Comparison of ENCODE assay signal across 8 mouse cellular contexts in genomic region chr16:90829894-90830685, GRCm38 (mm10). TPM values are rescaled to one million over a fixed set of nuclear protein-coding genes. Genes with fewer than 3 reads are reported as not detected.
DNase-seq lines count a peak whose midpoint lies in the region; ATAC-seq and TF ChIP-seq lines count a peak whose summit lies in the region.

No protein-coding gene starts in this region.

- TF ChIP-seq POLR2A in brain, embryonic 14.5 days (IDR thresholded peaks at IDR 0.05; ENCODE audit: borderline replicate concordance, extremely low read depth, insufficient read depth, insufficient read length, poor library complexity, severe bottlenecking): no peak
- TF ChIP-seq POLR2A in spleen, adult 2 months (IDR thresholded peaks at IDR 0.05; ENCODE audit: low read depth, low read length): no peak

- H3K9ac ChIP-seq in heart, embryonic 12.5 days: peak overlapping the region; percentile 74
- H3K9ac ChIP-seq in kidney, embryonic 16.5 days (replicated peaks; ENCODE audit: low read length): peak overlapping the region; percentile 62
- peak overlapping the region; percentile 46 for H3K9ac ChIP-seq in limb, embryonic 15.5 days
- peak overlapping the region; percentile 59 for H3K9ac ChIP-seq in midbrain, embryonic 16.5 days (ENCODE audit: low read depth, low read length)

- H3K9me3 ChIP-seq in heart, embryonic 12.5 days (replicated peaks): no peaks in the 10 kb centered on the region
- no peaks in the 10 kb centered on the region for H3K9me3 ChIP-seq in kidney, embryonic 16.5 days (ENCODE audit: low read length)
- H3K9me3 ChIP-seq in limb, embryonic 15.5 days: no peaks in the 10 kb centered on the region
- H3K9me3 ChIP-seq in midbrain, embryonic 16.5 days (replicated peaks; ENCODE audit: control insufficient read depth, low read length, poor library complexity, severe bottlenecking): no peaks in the 10 kb centered on the region

- peaks cover 22% of the 10 kb centered on the region for H3K27me3 ChIP-seq in heart, embryonic 12.5 days (replicated peaks)
- peaks cover 35% of the 10 kb centered on the region for H3K27me3 ChIP-seq in kidney, embryonic 16.5 days (ENCODE audit: insufficient read depth, low read length)
- H3K27me3 ChIP-seq in limb, embryonic 15.5 days: peaks cover 52% of the 10 kb centered on the region
- peaks cover 16% of the 10 kb centered on the region for H3K27me3 ChIP-seq in midbrain, embryonic 16.5 days (ENCODE audit: control insufficient read depth, insufficient read depth, low read depth, low read length)
- peaks cover 19% of the 10 kb centered on the region for H3K27me3 ChIP-seq in spleen, adult 2 months (ENCODE audit: control insufficient read depth, insufficient read depth, low read length)

- H3K4me2 ChIP-seq in heart, embryonic 12.5 days: peak overlapping the region; percentile 97
- H3K4me2 ChIP-seq in kidney, embryonic 16.5 days (replicated peaks; ENCODE audit: low read depth, low read length): peak overlapping the region; percentile 98
- peak overlapping the region; percentile 99 for H3K4me2 ChIP-seq in limb, embryonic 15.5 days
- peak overlapping the region; percentile 100 for H3K4me2 ChIP-seq in midbrain, embryonic 16.5 days (ENCODE audit: low read length)

- TF ChIP-seq CTCF in brain, embryonic 14.5 days (IDR thresholded peaks at IDR 0.05; ENCODE audit: borderline replicate concordance, extremely low read depth, insufficient read depth, insufficient read length): 0 out of 2 replicates have a peak, but pooled peaks have one; percentile 23
- no peak for TF ChIP-seq CTCF in spleen, adult 2 months (IDR thresholded peaks at IDR 0.05; ENCODE audit: extremely low read depth, insufficient read depth, insufficient read length, insufficient replicate concordance)

- WGBS in heart, embryonic 12.5 days: under 1% methylated on average over 45 of the region's 45 CpGs
- whole genome bisulfite sequencing in kidney, embryonic 16.5 days: under 1% methylated on average over 43 of the region's 45 CpGs
- 0% methylated on average over 45 of the region's 45 CpGs for WGBS in limb, embryonic 15.5 days
- under 1% methylated on average over 45 of the region's 45 CpGs for WGBS in midbrain, embryonic 16.5 days
- WGBS in spleen, adult 2 months: 1% methylated on average over 45 of the region's 45 CpGs

- H3K36me3 ChIP-seq in heart, embryonic 12.5 days: no peaks in the 10 kb centered on the region
- no peaks in the 10 kb centered on the region for H3K36me3 ChIP-seq in kidney, embryonic 16.5 days (ENCODE audit: insufficient read depth, low read length)
- no peaks in the 10 kb centered on the region for H3K36me3 ChIP-seq in limb, embryonic 15.5 days
- H3K36me3 ChIP-seq in midbrain, embryonic 16.5 days (ENCODE audit: control insufficient read depth, insufficient read depth, low read length): no peaks in the 10 kb centered on the region
- no peaks in the 10 kb centered on the region for H3K36me3 ChIP-seq in spleen, adult 2 months (ENCODE audit: control insufficient read depth, insufficient read depth, low read length)

- ATAC-seq in erythroid progenitor cell, adult 5-6 weeks (replicated peaks; ENCODE audit: low FRiP score, poor library complexity, severe bottlenecking): peak; percentile 94
- ATAC-seq in heart, embryonic 12.5 days (ENCODE audit: insufficient number of reproducible peaks, low FRiP score): peak; percentile 89
- peak; percentile 83 for ATAC-seq in kidney, embryonic 16.5 days (ENCODE audit: low FRiP score, low TSS enrichment)
- ATAC-seq in limb, embryonic 15.5 days (ENCODE audit: insufficient number of reproducible peaks, low FRiP score, low TSS enrichment, low read depth): no peak; the same call in 1 of the 2 replicates
- ATAC-seq in midbrain, embryonic 16.5 days: peak; percentile 72

- H3K27ac ChIP-seq in heart, embryonic 12.5 days (ENCODE audit: poor library complexity, severe bottlenecking): peak overlapping the region; percentile 39; the same call in 1 of the 2 replicates
- H3K27ac ChIP-seq in kidney, embryonic 16.5 days (ENCODE audit: low read length): 0 out of 2 replicates have a peak overlapping the region, but pooled peaks have one; percentile 35
- H3K27ac ChIP-seq in limb, embryonic 15.5 days: no peak overlapping the region
- no peak overlapping the region for H3K27ac ChIP-seq in midbrain, embryonic 16.5 days (ENCODE audit: low read length)
- H3K27ac ChIP-seq in spleen, adult 2 months (ENCODE audit: insufficient read depth, low read length): peak overlapping the region; percentile 76

- H3K4me1 ChIP-seq in heart, embryonic 12.5 days (replicated peaks): peaks cover 24% of the 10 kb centered on the region
- peaks cover 14% of the 10 kb centered on the region; the same call in 1 of the 2 replicates for H3K4me1 ChIP-seq in kidney, embryonic 16.5 days (ENCODE audit: insufficient read depth, low read length)
- H3K4me1 ChIP-seq in limb, embryonic 15.5 days: peaks cover 37% of the 10 kb centered on the region
- peaks cover 8% of the 10 kb centered on the region for H3K4me1 ChIP-seq in midbrain, embryonic 16.5 days (ENCODE audit: control insufficient read depth, insufficient read depth, low read length)
- H3K4me1 ChIP-seq in spleen, adult 2 months (ENCODE audit: control insufficient read depth, insufficient read depth, insufficient read length): no peaks in the 10 kb centered on the region; the same call in 1 of the 2 replicates

- peak; percentile 68 for DNase-seq in 3T3-L1 (ENCODE audit: low read depth, low spot score)
- DNase-seq in brain, embryonic 14.5 days (ENCODE audit: low read depth): peak; percentile 90
- peak in 1 of 2 experiments; percentile 36 for DNase-seq in spleen, adult 2 months (ENCODE audit: low read depth in 1 of 2, low spot score in 2 of 2)

- H3K4me3 ChIP-seq in heart, embryonic 12.5 days: peak overlapping the region; percentile 61
- peak overlapping the region; percentile 62 for H3K4me3 ChIP-seq in kidney, embryonic 16.5 days (ENCODE audit: low read length)
- H3K4me3 ChIP-seq in limb, embryonic 15.5 days: peak overlapping the region; percentile 50
- H3K4me3 ChIP-seq in midbrain, embryonic 16.5 days (ENCODE audit: low read depth, low read length): peak overlapping the region; percentile 58
- peak overlapping the region; percentile 48; the same call in 1 of the 2 replicates for H3K4me3 ChIP-seq in spleen, adult 2 months (ENCODE audit: extremely low read depth, insufficient read depth, insufficient read length)

RNA-seq across cellular contexts. Expression of gene Eva1c, which starts 3.6 kb away (rescaled TPM):
- polyA plus RNA-seq in brain, embryonic 14.5 days (2012; rRNA removed): 2.2 and 3.7 TPM in 2 replicates
- total RNA-seq in erythroid progenitor cell, adult 5-6 weeks (2015; ENCODE audit: low replicate concordance): 0.84 TPM in 1 of 2 replicates, not detected in the other
- 0.13 TPM in 1 of 2 replicates, not detected in the other for total RNA-seq in erythroid progenitor cell, adult 5-6 weeks (2017; ENCODE audit: low replicate concordance)
- polyA plus RNA-seq in heart, embryonic 12.5 days (2016; fragmentation: Nextera tagmentation; extraction: Ambion mirVana): 2.1 and 3.4 TPM in 2 replicates
- polyA plus RNA-seq in kidney, embryonic 16.5 days (2015; fragmentation: Nextera tagmentation; extraction: Ambion mirVana): 0.64 and 0.82 TPM in 2 replicates
- polyA plus RNA-seq in limb, embryonic 15.5 days (2015; fragmentation: Nextera tagmentation; extraction: Ambion mirVana): 1.2 and 2.1 TPM in 2 replicates
- polyA plus RNA-seq in midbrain, embryonic 16.5 days (2015; fragmentation: Nextera tagmentation; extraction: Ambion mirVana): 1.8 and 2.8 TPM in 2 replicates
- polyA plus RNA-seq in spleen, adult 2 months (2012; rRNA removed): 1.7 and 2.2 TPM in 2 replicates

RNA-seq across cellular contexts. Expression of gene Urb1, which starts 19.9 kb away (rescaled TPM):
- polyA plus RNA-seq in brain, embryonic 14.5 days (2012; rRNA removed): 8.0 and 9.6 TPM in 2 replicates
- 1.4 and 1.7 TPM in 2 replicates for total RNA-seq in erythroid progenitor cell, adult 5-6 weeks (2015; ENCODE audit: low replicate concordance)
- 1.2 and 1.3 TPM in 2 replicates for total RNA-seq in erythroid progenitor cell, adult 5-6 weeks (2017; ENCODE audit: low replicate concordance)
- polyA plus RNA-seq in heart, embryonic 12.5 days (2016; fragmentation: Nextera tagmentation; extraction: Ambion mirVana): 8.4 and 9.2 TPM in 2 replicates
- polyA plus RNA-seq in kidney, embryonic 16.5 days (2015; fragmentation: Nextera tagmentation; extraction: Ambion mirVana): 8.5 and 9.6 TPM in 2 replicates
- polyA plus RNA-seq in limb, embryonic 15.5 days (2015; fragmentation: Nextera tagmentation; extraction: Ambion mirVana): 7.3 and 8.7 TPM in 2 replicates
- polyA plus RNA-seq in midbrain, embryonic 16.5 days (2015; fragmentation: Nextera tagmentation; extraction: Ambion mirVana): 7.2 and 7.5 TPM in 2 replicates
- polyA plus RNA-seq in spleen, adult 2 months (2012; rRNA removed): 6.0 and 6.4 TPM in 2 replicates

Comparison
In these comparisons a context has a peak if more than half of its experiments do, and no peak if none do; other contexts are left out.
1. H3K27ac ChIP-seq: peak in heart, embryonic 12.5 days (single experiment), kidney, embryonic 16.5 days (single experiment) and spleen, adult 2 months (single experiment); none in limb, embryonic 15.5 days (single experiment) and midbrain, embryonic 16.5 days (single experiment).
2. Peak in every context shown above with its lines, with median percentiles within 50 percentile points of each other: H3K4me2 ChIP-seq, H3K4me3 ChIP-seq and H3K9ac ChIP-seq.